Mouse (Mus musculus): ENCODE results near the gene Gm20837. TPM values are rescaled to one million over a fixed set of nuclear protein-coding genes. Genes with fewer than 3 reads are reported as not detected.
"Not testable (repeated sequence)": the region's sequence is repeated elsewhere in the genome, so short reads cannot be mapped to it uniquely, and the experiment has no call there.

The Gm20837 gene
- polyA plus RNA-seq (2014; fragmentation: Nextera tagmentation; extraction: Ambion mirVana): not detected in 2 replicates

- DNase-seq (ENCODE audit: low spot score); H3K9me3 ChIP-seq (ENCODE audit: control insufficient read depth, low read length); H3K4me2 ChIP-seq (ENCODE audit: low read depth, low read length); H3K36me3 ChIP-seq (ENCODE audit: control insufficient read depth, insufficient read depth, low read length); H3K4me1 ChIP-seq (ENCODE audit: control insufficient read depth, insufficient read depth, low read length); H3K27me3 ChIP-seq (replicated peaks; ENCODE audit: control insufficient read depth, insufficient read depth, low read length); H3K4me3 ChIP-seq (ENCODE audit: low read depth, low read length); H3K27ac ChIP-seq (replicated peaks; ENCODE audit: low read depth, low read length); ATAC-seq (ENCODE audit: low read depth); H3K9ac ChIP-seq (ENCODE audit: low read depth, low read length): not testable (repeated sequence)
- no CpG with 5 or more reads among the region's 7 CpGs for WGBS
Measured at GRCm38 (mm10) chrY:90400948-90401347, at the start of gene Gm20837. TSS of gene Gm20837 (plus strand) at chrY:90401248.
